Mouse (Mus musculus) retina, postnatal 1 day (tissue): ENCODE measurements around the gene Tldc2.
A peak's percentile ranks its signal among the peaks of the same experiment; 100 is the strongest.

Source experiments
- DNase-seq: peaks from one replicate; pipeline ENCODE4 v3.0.0-alpha.2; 2012

The Tldc2 gene

GRCm38 (mm10) chr2:157129096-157129495 is 42.2 kb downstream of the Tldc2 start:
- DNase-seq, result no peak

DNA sequence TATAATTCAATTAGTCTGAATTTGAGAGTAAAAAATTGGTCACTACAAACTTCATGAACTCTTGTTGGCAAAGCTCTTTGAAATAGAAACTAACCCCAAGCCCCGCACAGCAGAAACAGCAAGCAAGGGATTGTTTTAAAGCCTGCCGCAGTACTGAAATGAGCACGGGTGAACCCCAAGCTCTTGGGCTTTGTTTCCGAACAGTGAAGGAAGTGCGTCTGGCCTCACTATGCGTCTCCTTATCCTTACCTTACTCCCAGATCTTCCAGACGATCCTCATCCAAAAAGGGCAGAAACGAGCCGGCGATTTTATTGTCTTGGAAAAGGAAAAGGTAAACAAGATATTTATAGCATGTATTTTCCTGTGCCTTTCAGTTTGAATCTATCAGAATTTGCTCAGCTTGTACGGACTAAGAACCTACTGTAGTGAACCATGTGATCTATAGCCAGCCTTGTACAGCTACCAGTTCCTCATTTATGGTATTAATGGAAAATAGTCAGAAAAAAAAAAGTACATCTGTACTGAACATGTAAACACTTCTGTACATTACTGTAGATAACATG is 42.8 kb downstream of the Tldc2 start:
- no peak for DNase-seq

DNA sequence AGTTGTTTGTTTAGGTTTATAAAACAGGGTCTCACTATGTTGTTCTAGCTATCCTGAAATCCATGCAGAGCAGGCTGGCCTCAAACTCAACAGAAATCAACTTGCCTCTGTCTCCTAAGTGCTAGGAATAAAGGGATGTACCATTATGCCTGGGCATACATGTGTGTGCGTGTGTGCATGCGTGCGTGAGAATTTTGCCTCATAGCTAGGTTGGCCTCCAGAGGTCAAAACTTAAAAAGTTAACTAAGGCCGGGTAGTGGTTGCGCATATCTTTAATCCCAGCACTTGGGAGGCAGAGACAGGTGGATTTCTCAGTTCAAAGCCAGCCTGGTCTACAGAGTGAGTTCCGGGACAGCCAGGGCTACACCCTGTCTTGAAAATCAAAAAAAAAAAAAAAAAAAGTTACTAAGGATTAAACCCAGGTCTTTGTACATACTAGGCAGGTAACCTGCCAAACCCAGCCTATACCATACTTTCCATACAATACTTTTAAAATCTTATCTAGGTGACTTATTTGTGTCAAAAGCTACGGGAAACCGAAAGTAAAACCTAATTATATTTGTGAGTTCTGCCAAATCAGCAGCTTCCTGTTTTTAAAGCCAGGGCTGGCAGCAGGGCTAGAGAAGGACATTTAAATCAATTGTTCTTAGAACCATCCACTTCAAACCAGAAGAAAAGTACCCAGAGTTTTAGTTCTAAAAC is 44.1 kb downstream of the Tldc2 start:
- no peak for DNase-seq

- DNase-seq, result no peak
Measured at GRCm38 (mm10) chr2:157132086-157132485, 45.2 kb downstream of the Tldc2 start.

- no peak for DNase-seq
Measured at GRCm38 (mm10) chr2:157132686-157133540, 46.1 kb downstream of the Tldc2 start.

DNA sequence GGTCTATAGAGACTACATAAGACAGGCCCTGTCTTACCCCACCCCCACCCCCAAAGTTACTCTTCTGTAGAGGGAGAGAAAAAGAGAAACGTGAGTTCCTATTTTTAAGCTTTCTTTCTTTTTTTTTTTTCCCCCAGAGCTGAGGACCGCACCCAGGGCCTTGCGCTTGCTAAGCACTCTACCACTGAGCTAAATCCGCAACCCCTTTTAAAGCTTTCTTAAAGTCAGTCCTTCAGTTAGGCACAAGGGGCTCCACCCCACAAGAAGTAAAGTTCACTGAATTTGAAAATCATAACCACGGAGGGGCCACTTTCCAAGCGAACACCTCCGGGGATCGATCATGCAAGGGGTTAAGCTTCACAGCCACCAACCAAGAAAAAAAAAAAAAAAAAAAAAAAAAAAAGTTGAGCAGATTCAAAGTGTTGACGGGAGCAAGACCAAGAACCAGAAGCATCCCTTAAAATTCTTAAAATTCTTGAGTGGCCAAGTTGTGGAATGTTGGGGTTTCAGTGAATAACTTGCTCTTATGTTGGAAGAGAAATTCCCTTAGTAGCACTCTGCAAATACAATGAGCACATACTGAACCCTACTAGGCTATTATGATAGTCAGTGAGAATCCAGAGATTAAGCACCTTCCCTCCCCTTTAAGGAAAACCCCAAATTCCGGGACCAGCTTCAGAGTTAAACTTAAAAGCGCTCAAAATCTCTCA is 47.1 kb downstream of the Tldc2 start:
- DNase-seq, result no peak

GRCm38 (mm10) chr2:157134479-157134931 is 47.6 kb downstream of the Tldc2 start:
- DNase-seq, result no peak

DNA sequence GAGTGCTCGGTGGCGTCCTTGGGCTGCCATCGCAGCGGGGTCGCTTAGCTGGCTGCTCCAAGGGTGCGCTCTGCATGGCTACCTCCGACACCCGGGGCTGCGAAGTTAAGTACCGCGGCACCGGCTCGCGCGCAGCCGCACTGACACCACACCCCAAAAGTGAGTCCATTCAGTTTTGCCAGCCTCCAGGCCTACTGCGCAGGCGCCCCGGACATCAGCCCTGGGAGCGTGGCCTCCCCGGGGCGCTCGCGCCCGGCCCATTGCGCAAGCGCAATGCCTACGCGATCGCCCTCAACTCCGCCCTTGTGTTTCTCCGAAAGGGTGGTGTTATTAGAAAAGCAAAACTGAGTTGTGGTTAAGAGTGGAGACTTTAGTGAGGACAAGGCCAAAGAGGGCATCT is 48.2 kb downstream of the Tldc2 start, which contains the start of gene Samhd1:
TSS of gene Samhd1 (minus strand) at position 252 of the 400 bp plus-strand sequence.
- peak; percentile 94 for DNase-seq

- no peak for DNase-seq
Measured at GRCm38 (mm10) chr2:157135529-157136120, 48.8 kb downstream of the Tldc2 start.

DNA sequence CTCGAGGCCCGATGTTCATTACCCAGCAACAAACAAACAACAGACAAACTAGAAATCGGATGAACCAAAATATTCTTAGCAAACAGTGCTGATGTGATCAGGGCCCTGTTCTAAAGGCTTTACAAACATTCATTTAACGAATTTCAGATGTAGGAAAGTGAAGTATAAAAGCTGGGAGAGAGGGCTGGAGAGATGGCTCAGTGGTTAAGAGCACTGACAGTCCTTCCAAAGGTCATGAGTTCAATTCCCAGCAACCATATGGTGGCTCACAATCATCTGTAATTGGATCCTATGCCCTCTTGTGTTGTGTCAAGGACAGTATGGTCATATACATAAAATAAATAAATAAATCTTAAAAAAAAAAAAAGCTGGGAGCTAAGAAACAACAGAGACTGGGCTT is 49.3 kb downstream of the Tldc2 start:
- DNase-seq, result no peak

- no peak for DNase-seq
Measured at GRCm38 (mm10) chr2:157136646-157137045, 49.8 kb downstream of the Tldc2 start.

GRCm38 (mm10) chr2:157137959-157138731 is 51.3 kb downstream of the Tldc2 start:
- DNase-seq, result no peak

GRCm38 (mm10) chr2:157138808-157139207 is 52.0 kb downstream of the Tldc2 start:
- DNase-seq, result no peak

DNA sequence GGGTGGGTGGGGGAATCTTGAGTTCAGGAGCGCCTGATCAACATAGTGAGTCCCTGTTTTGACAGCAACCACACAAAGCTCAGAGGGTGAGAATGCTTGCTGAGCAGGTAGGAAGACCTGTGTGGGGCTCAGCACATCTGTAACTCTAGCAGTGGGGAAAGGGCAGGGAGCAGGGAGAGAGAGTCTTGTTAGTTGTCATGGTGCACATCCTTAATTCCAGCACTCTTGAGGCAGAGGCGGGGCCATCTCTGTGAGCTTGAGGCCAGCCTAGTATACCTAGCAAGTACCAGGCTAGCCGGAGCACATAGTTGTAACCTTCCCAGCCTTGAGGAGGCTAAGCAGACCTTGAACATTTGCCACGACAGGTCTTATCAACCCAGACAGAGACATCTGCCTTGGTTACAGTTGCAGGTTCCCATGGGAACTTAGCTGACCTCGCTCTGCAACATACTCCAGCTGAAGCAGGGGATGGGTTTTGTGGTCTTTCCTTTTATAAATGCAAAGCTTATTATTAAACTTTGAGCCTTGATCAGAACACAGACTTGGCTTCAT is 52.5 kb downstream of the Tldc2 start:
- DNase-seq, result no peak

DNA sequence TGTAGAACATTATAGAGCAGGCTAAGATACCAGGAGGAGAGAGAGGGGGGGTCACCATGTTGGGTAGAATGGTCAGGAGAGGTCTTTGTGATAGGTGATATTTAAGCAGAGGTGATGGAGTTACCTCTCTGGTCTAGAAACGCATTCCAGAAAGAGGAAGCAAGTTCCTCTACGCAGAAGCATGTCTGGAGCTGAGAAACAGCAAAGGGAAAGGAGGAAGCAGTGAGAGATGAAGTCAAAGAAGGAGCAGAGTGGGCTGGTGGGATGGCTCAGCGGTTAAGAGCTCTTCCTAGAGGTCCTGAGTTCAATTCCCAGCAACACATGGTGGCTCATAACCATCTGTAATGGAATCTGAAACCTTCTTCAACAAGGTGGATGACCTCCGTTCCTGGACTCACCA is 55.1 kb downstream of the Tldc2 start:
- DNase-seq, result no peak

- DNase-seq, result no peak
Measured at GRCm38 (mm10) chr2:157144132-157144531, 57.3 kb downstream of the Tldc2 start.

GRCm38 (mm10) chr2:157145173-157145572 is 58.3 kb downstream of the Tldc2 start:
- no peak for DNase-seq
